Mouse (Mus musculus) cerebellum, adult 9-11 months (tissue): Measurements from ENCODE around the gene Arhgef39.

ENCODE experiments used
- DNase-seq: peaks from one replicate; pipeline ENCODE4 v3.0.0; 2022

Gene Arhgef39

GRCm38 (mm10) chr4:43478906-43479832 is 20.3 kb downstream of the Arhgef39 start:
- DNase-seq, result peak; percentile 21

GRCm38 (mm10) chr4:43478534-43478858 is 21.0 kb downstream of the Arhgef39 start:
- DNase-seq, result no peak

GRCm38 (mm10) chr4:43477857-43478533 is 21.5 kb downstream of the Arhgef39 start:
- peak; percentile 91 for DNase-seq

- DNase-seq, result no peak
Observed at GRCm38 (mm10) chr4:43476604-43477003, 22.9 kb downstream of the Arhgef39 start.

- no peak for DNase-seq
Observed at GRCm38 (mm10) chr4:43473636-43474035, 25.9 kb downstream of the Arhgef39 start.

GRCm38 (mm10) chr4:43470301-43470700 is 29.2 kb downstream of the Arhgef39 start:
- DNase-seq, result no peak

- DNase-seq, result no peak
Observed at GRCm38 (mm10) chr4:43466872-43467271, 32.6 kb downstream of the Arhgef39 start.

- DNase-seq, result no peak
Observed at GRCm38 (mm10) chr4:43465935-43466334, 33.6 kb downstream of the Arhgef39 start.

GRCm38 (mm10) chr4:43463102-43463501 is 36.4 kb downstream of the Arhgef39 start:
- no peak for DNase-seq

- no peak for DNase-seq
Observed at GRCm38 (mm10) chr4:43457124-43457523, 42.4 kb downstream of the Arhgef39 start.

- DNase-seq, result no peak
Observed at GRCm38 (mm10) chr4:43456470-43456869, 43.0 kb downstream of the Arhgef39 start.

GRCm38 (mm10) chr4:43454041-43454836 is 45.3 kb downstream of the Arhgef39 start, which contains the start of gene Cd72:
Gene Cd72, minus strand, starts transcription at chr4:43454628.
- no peak for DNase-seq

GRCm38 (mm10) chr4:43453413-43453812 is 46.1 kb downstream of the Arhgef39 start:
- DNase-seq, result no peak

- no peak for DNase-seq
Observed at GRCm38 (mm10) chr4:43452315-43452714, 47.2 kb downstream of the Arhgef39 start.

- DNase-seq, result no peak
Observed at GRCm38 (mm10) chr4:43448554-43448953, 50.9 kb downstream of the Arhgef39 start.

- DNase-seq, result no peak
Observed at GRCm38 (mm10) chr4:43447251-43447650, 52.2 kb downstream of the Arhgef39 start.
